Mouse (Mus musculus) ES-Bruce4 (cell line): ENCODE results near the gene Rab13. TPM values are rescaled to one million over a fixed set of nuclear protein-coding genes. Genes with fewer than 3 reads are reported as not detected.

Experiments
- H3K27ac ChIP-seq: 2 replicates; pipeline ENCODE4 v1.5.1; 2012; ENCODE audit warnings: low read length, inconsistent platforms; ENCODE audit not compliant: insufficient read depth
- H3K27me3 ChIP-seq: 2 replicates; pipeline ENCODE4 v1.6.1; 2012; ENCODE audit warnings: mild to moderate bottlenecking, low read length, inconsistent platforms; ENCODE audit not compliant: control insufficient read depth, poor library complexity, insufficient read depth, severe bottlenecking
- H3K36me3 ChIP-seq: 2 replicates; pipeline ENCODE4 v1.6.1; 2012; ENCODE audit warnings: inconsistent platforms, mild to moderate bottlenecking, low read length, moderate library complexity; ENCODE audit not compliant: control insufficient read depth, poor library complexity, insufficient read depth, severe bottlenecking
- H3K4me1 ChIP-seq: one replicate; pipeline ENCODE4 v1.8.1; 2011; ENCODE audit warnings: low read length; ENCODE audit not compliant: control insufficient read depth, insufficient read depth
- H3K4me3 ChIP-seq: 2 replicates; pipeline ENCODE4 v1.5.1; 2011; ENCODE audit warnings: low read depth, mild to moderate bottlenecking, low read length
- H3K9ac ChIP-seq: 2 replicates; pipeline ENCODE4 v1.6.1; 2012; ENCODE audit warnings: low read depth, mild to moderate bottlenecking, inconsistent platforms; ENCODE audit not compliant: poor library complexity, severe bottlenecking
- H3K9me3 ChIP-seq: replicated peaks from 2 replicates; pipeline ENCODE4 v1.6.1; 2012; ENCODE audit warnings: mild to moderate bottlenecking, low read length, inconsistent platforms; ENCODE audit not compliant: control insufficient read depth, poor library complexity, insufficient read depth, severe bottlenecking
- CTCF ChIP-seq: IDR thresholded peaks from one replicate; pipeline ENCODE4 v1.8.1; 2011; ENCODE audit warnings: low read depth, low read length
- EP300 ChIP-seq: IDR thresholded peaks from 2 replicates; pipeline ENCODE4 v1.6.1; 2011; ENCODE audit warnings: low read depth, low read length; ENCODE audit not compliant: insufficient read depth
- POLR2A ChIP-seq: IDR thresholded peaks from one replicate; pipeline ENCODE4 v1.8.1; 2011; ENCODE audit warnings: low read length; ENCODE audit not compliant: insufficient read depth
- polyA plus RNA-seq: library from polyadenylated mRNA; stranded (reverse); fragments of >200 nt; gene quantifications from 2 replicates; pipeline ENCODE4 v1.2.4, GENCODE M21; 2011; ENCODE audit warnings: low read depth; ENCODE audit not compliant: missing spikeins, insufficient read depth, insufficient read length

Rab13 gene
- polyA plus RNA-seq, 1 experiment: 12.4 TPM

DNA sequence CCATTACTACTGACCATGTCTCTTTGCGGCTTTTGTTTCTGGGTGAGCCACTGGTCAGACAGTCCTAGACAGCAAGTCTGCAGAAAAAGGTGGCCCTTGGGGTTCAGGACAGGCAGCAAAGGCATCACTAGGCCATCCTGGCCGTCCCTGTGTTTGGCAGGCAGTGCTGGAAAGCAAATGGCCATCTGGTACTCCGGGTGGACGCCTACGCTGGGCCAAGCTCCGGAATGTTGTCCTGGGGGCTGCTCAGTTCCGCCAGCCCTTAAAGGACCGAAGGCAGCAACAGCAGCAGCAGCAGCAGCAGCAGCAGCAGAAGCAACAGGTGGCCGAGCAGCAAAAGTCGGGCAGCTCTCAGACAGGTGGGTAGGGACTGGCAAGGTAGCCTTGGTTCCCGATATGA lies 61.8 kb downstream of the Rab13 start:
- peaks cover 4% of the 10 kb centered on the region; the same call in 1 of the 2 replicates for H3K36me3 ChIP-seq

More for the DNA sequence above, 61.8 kb downstream of the Rab13 start:
- Histone ChIP-seq H3K9me3 (no peaks in the 10 kb centered on the region), H3K27me3 (no peaks in the 10 kb centered on the region), H3K4me3 (no peak overlapping the region), H3K27ac (no peak overlapping the region), H3K9ac (no peak overlapping the region), H3K4me1 (no peaks in the 10 kb centered on the region)
- TF ChIP-seq CTCF (no peak), POLR2A (no peak), EP300 (no peak)

Other genes starting within 250 kb of the Rab13 start
- gene Hax1, start 214.9 kb upstream of the Rab13 start, polyA plus RNA-seq: 169 and 170 TPM in 2 replicates
- 67.1 and 67.6 TPM in 2 replicates for gene 4933434E20Rik, start 162.1 kb upstream of the Rab13 start, polyA plus RNA-seq
- gene Ubap2l, start 161.1 kb upstream of the Rab13 start, polyA plus RNA-seq: 414 and 432 TPM in 2 replicates
- gene Tpm3, start 141.0 kb upstream of the Rab13 start, polyA plus RNA-seq: 286 and 305 TPM in 2 replicates
- 0.73 and 0.81 TPM in 2 replicates for gene Nup210l, start 109.6 kb upstream of the Rab13 start, polyA plus RNA-seq
- 28.1 and 44.0 TPM in 2 replicates for gene Rps27, start within 50 bp of the Rab13 start, polyA plus RNA-seq
- gene Jtb, start 17.9 kb downstream of the Rab13 start, polyA plus RNA-seq: 23.7 and 24.5 TPM in 2 replicates
- gene Creb3l4, start 29.8 kb downstream of the Rab13 start, polyA plus RNA-seq: 3.7 and 4.6 TPM in 2 replicates
- gene Slc39a1, start 34.5 kb downstream of the Rab13 start, polyA plus RNA-seq: 60.5 and 62.4 TPM in 2 replicates
- gene Crtc2, start 40.5 kb downstream of the Rab13 start, polyA plus RNA-seq: 32.4 and 34.6 TPM in 2 replicates
- 12.3 and 12.8 TPM in 2 replicates for gene Dennd4b, start 51.5 kb downstream of the Rab13 start, polyA plus RNA-seq
- 59.0 and 66.1 TPM in 2 replicates for gene Gatad2b, start 79.5 kb downstream of the Rab13 start, polyA plus RNA-seq
- 11.0 and 12.5 TPM in 2 replicates for gene Slc27a3, start 176.2 kb downstream of the Rab13 start, polyA plus RNA-seq
- gene Ints3, start 219.9 kb downstream of the Rab13 start, polyA plus RNA-seq: 68.6 and 71.0 TPM in 2 replicates